Mouse (Mus musculus) E14TG2a.4 (cell line): ENCODE measurements around the gene Ttc7.

ENCODE experiments used
- CTCF ChIP-seq: conservative IDR thresholded peaks from 2 replicates; pipeline ENCODE4 v1.5.1; 2014; ENCODE audit warnings: low read length
- NANOG ChIP-seq: IDR thresholded peaks from 2 replicates; pipeline ENCODE4 v1.6.1; 2014; ENCODE audit warnings: borderline replicate concordance, low read length, mixed read lengths
- POU5F1 ChIP-seq: IDR thresholded peaks from 2 replicates; pipeline ENCODE4 v1.6.1; 2014; ENCODE audit warnings: low read length, borderline replicate concordance

DNA sequence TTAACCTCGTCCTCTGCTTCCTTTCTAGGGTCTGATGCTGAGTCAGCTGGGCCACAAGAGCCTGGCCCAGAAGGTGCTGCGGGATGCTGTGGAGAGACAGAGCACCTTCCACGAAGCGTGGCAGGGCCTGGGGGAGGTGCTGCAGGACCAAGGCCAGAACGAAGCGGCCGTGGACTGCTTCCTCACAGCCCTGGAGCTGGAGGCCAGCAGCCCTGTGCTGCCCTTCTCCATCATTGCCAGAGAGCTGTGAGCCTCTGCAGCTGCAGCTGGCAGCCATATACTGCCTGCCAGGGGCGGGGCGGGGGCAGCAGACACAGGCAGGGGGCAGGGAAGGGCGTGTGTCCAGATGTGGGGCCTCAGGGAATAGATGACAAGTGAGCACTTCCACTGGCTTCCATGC, 97.1 kb downstream of the Ttc7 start:
- TF ChIP-seq CTCF (no peak), NANOG (no peak), POU5F1 (no peak)
